Mouse (Mus musculus) Patski (cell line): Measurements from ENCODE around the gene Fam49a. TPM values are rescaled to one million over a fixed set of nuclear protein-coding genes. Genes with fewer than 3 reads are reported as not detected.

Experiments used
- ATAC-seq: fragments of 100-300 bp; one replicate; pipeline ENCODE4 v1.8.0; 2021
- CTCF ChIA-PET: fragments of 350-600 bp; sonication (Branson Sonifier 250); formaldehyde crosslinking; loops from one replicate; lab custom pipeline; 2022; ENCODE audit warnings: inconsistent platforms; lab: Charles Lee
- POLR2A ChIA-PET: fragments of 350-600 bp; sonication (Branson Sonifier 250); formaldehyde crosslinking; loops from one replicate; lab custom pipeline; 2022; ENCODE audit warnings: antibody characterized with exemption, inconsistent platforms; lab: Charles Lee
- DNase-seq: peaks from one replicate; pipeline ENCODE4 v3.0.0-alpha.2; 2011; ENCODE audit warnings: low read depth, low spot score
- H3K27me3 ChIP-seq: fragments of 371-371 bp; one replicate; pipeline ENCODE4 v1.5.1; 2021
- CTCF ChIP-seq: fragments of 100-300 bp; IDR thresholded peaks from one replicate; pipeline ENCODE4 v1.5.1; 2021
- in situ Hi-C: fragments of 300-500 bp; cut with MboI; formaldehyde crosslinking; loops from 3 replicates; pipeline ENCODE4 v1.11.1; 2018; ENCODE audit warnings: low pct_unique_long_range_greater_than_20kb, mixed read lengths
- polyA plus RNA-seq: library from polyadenylated mRNA; unstranded; gene quantifications from one replicate; pipeline ENCODE4 v1.2.3, GENCODE M21; 2021

The Fam49a gene
- polyA plus RNA-seq, 1 experiment from 2014 or later = 2.7 TPM

DNA sequence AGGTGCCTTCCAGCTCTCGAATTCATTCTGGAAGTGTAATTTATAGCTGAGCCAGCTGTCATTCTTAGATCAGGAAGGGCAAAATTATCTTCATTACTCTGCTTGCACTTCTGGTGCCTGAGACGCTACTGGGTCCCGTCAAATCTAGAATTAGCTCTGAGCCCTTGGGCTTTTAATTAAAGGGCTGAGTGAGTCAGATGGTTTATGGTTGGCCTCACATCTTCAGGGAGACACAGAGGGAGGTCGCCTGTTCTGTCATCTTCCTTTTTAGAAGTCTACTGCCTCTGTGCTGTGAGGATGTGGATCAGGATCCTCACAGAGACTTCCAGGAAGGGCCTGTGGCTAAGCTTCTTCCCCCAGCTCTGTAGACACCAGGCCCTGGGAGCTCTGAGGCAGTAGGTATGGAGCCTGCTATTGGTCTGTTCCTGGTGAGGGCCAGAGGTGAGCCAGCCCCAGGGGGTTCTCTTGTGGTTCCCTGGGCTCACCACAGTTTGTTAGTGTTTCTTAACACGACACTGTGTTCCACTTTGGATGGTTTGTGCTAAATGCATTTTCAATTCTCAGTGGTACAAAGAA, 30.2 kb downstream of the Fam49a start:
- in situ Hi-C loops = no loop called here
- CTCF ChIA-PET = interaction anchor here (0.9 to 2.6 kb wide), 2 partner anchors 11 to 25 kb away, joined by 3 to 8 read pairs; no protein-coding TSS in a partner anchor

DNA sequence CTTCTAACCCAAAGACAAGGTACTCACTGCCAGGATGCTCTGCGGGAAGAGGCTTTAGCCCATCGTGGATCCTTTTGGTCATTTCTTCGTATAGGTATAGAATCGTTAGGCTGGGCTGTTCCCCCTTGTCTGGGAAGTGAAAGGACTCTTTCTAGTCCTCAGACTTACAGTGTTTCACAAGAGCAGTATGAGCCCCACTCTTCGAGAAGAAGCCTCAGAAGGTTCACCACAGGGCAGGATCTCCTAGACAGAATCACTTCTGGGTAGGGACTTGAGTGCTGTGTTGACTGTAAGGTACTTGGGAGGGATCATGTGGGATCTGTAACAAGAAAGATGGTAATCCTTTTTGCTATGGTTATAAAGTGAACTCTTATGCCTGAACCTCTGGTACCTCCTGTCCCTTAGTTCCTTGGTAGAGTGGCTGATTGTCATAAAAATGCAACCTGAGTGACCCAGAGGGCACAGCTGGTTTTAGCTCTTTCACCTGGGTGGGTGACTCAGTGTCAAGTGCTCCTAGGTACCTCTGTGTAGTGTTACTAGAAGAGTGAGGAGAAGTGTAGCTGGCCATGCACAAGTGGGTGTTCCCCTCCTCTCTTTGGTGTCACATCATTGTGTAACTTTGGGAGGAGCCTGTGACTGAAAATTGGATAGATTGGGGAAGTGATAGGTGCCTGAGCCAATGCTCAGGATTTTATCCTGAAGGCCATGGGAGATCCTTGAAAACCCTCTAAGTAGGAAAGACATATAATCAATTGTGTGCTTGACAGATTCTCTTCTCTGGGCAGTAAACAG, 32.6 kb downstream of the Fam49a start:
- ChIA-PET POLR2A (no interaction called here), CTCF (no interaction called here)
- no peaks in the 10 kb centered on the region for H3K27me3 ChIP-seq
- DNase-seq (no peak), ATAC-seq (no peak)
- in situ Hi-C loops = no loop called here
- TF ChIP-seq CTCF = no peak

More for the DNA sequence above, 30.2 kb downstream of the Fam49a start:
- POLR2A ChIA-PET = interaction anchor here (0.5 kb wide), 1 partner anchor 1855 kb away, joined by 3 read pairs; no protein-coding TSS in a partner anchor
- no peaks in the 10 kb centered on the region for H3K27me3 ChIP-seq
- TF ChIP-seq CTCF = no peak
- peak; percentile 1 for DNase-seq
- ATAC-seq = peak; percentile 44

DNA sequence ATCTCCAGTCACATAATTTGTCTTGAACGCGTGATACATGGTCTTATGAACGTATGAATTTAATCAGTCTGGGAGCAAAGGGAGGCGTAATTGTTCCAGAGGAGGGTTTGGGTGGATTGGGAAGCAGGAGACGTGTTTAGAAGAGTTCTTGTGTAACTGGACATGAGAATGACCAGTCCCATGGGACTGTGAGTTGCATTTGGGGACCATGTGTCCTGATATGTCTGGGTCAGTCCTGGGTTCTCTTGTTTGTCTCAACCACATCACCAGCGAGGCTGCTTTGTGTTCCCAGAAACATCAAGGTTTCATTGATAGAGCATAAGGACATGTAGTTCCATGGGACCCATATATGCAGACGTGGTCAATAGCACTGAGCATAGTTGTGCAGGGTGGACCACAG, 36.5 kb downstream of the Fam49a start:
- DNase-seq = no peak
- in situ Hi-C loops = no loop called here
- POLR2A ChIA-PET = no interaction called here
- TF ChIP-seq CTCF = no peak
- ATAC-seq = no peak
- CTCF ChIA-PET = no interaction called here
- H3K27me3 ChIP-seq = no peaks in the 10 kb centered on the region

DNA sequence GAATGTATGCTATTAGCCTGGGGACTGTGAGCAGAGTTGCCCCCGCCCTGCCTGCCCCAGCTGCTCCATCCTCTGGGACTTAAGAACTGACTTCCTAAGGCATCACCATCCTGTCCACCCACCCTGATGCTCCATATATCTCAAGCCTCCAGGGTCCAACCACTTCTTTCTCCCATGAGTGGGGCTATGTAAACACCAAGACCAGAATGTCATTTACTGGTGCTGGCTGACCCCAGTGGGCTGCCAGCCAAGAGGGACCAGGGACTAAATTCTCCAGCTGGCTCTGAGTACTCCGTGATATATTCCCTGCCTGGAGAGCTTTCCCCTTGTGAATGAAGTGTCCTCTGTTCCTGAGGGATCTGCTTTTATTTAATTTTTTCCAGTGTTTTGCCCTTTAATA, 37.4 kb downstream of the Fam49a start:
- no peaks in the 10 kb centered on the region for H3K27me3 ChIP-seq
- POLR2A ChIA-PET = no interaction called here
- DNase-seq = no peak
- TF ChIP-seq CTCF = no peak
- CTCF ChIA-PET = no interaction called here
- ATAC-seq = no peak
- in situ Hi-C loops = no loop called here

DNA sequence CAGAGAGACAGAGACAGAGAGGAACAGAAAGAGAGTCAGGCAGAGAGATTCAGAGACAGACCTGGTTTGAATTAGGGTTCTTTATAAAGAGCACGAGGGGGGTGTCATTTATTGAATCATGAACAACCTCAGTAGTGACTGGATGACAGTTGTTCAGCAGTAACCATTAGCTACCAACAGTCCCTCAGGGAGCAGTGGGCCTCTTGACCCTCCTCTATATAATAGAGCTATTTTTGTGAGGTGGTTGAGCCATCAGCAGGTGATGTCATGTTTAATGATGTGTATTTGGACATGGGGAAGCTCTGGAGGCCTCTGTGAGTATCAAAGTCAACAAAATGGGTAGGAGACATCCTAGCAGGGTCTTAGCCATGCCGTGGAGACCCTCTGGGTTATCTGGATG, 39.2 kb downstream of the Fam49a start:
- TF ChIP-seq CTCF = no peak
- ChIA-PET POLR2A (no interaction called here), CTCF (no interaction called here)
- no peak for ATAC-seq
- DNase-seq = no peak
- in situ Hi-C loops = loop anchor here (25.0 kb wide), 1 partner anchor 964 kb away; no protein-coding TSS in a partner anchor
- no peaks in the 10 kb centered on the region for H3K27me3 ChIP-seq

DNA sequence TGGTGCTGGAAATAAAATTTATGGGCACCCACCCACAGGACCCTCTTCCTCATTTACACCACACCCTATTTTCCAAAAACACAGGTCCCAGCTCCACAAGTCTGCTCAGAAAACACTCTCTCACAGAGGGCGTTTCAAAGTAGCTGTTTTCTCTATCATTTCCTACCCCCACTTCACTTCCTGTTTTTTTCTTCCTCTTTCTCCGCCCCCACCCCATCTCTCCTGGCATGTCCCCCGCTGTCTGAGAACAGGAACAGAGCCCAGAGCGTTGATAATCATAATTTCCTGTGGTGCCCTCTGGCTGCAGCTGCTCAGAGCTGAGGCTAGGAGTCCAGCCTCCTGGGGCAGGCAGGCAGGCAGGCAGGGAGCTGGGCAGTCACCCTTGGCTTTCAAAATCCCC, 39.9 kb downstream of the Fam49a start:
- ChIA-PET POLR2A (no interaction called here), CTCF (no interaction called here)
- in situ Hi-C loops = loop anchor here (25.0 kb wide), 1 partner anchor 965 kb away; no protein-coding TSS in a partner anchor
- DNase-seq = no peak
- no peak for TF ChIP-seq CTCF
- no peak for ATAC-seq
- H3K27me3 ChIP-seq = no peaks in the 10 kb centered on the region

DNA sequence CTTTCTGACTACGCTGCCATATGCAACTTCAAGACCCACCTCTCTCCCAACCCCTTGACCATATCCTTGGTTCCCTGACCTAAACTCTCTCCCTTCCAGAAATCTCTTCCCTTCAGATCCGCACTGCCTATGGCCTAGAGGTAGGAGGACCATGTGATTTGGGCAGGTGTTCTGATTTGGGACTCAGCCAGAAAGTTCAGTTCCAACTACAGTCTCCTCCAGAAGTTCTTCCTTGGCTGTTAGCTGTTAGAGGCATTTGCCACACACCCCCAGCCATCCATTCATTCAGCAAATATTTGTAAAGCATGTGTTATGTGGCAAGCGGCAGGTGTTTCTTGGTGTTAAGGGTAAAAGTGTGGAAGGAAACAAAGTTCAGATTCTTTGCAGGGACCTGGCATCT, 44.3 kb downstream of the Fam49a start:
- DNase-seq = no peak
- TF ChIP-seq CTCF = no peak
- no peaks in the 10 kb centered on the region for H3K27me3 ChIP-seq
- ChIA-PET POLR2A (no interaction called here), CTCF (interaction anchor here (0.9 to 2.5 kb wide), 2 partner anchors 9 to 11 kb away, joined by 4 to 7 read pairs; no protein-coding TSS in a partner anchor)
- in situ Hi-C loops = loop anchor here (25.0 kb wide), 1 partner anchor 969 kb away; no protein-coding TSS in a partner anchor
- no peak for ATAC-seq

DNA sequence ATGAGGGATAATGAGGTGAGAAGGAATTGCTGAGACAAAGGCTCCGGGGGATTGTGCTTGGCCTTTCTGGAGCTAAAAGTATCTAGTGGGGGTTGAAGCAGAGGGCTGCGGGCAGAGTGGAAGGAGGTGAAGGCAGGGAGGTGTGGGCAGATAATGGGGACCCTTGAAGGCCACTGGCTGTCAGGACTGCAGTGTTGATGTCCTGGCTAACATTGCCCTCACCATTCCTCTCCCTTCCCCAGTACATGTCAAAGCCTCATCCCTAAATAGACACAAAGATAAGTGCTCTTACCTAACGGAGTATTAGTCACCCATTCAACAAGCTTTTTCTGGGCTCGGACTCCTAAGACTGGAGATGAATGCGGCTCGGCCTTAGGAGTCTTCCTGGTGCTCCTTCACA, 44.9 kb downstream of the Fam49a start:
- POLR2A ChIA-PET = no interaction called here
- no peaks in the 10 kb centered on the region for H3K27me3 ChIP-seq
- no peak for TF ChIP-seq CTCF
- DNase-seq (no peak), ATAC-seq (no peak)
- in situ Hi-C loops = loop anchor here (25.0 kb wide), 1 partner anchor 970 kb away; no protein-coding TSS in a partner anchor
- CTCF ChIA-PET = interaction anchor here (2.5 kb wide), 1 partner anchor 10 kb away, joined by 7 read pairs; no protein-coding TSS in a partner anchor

DNA sequence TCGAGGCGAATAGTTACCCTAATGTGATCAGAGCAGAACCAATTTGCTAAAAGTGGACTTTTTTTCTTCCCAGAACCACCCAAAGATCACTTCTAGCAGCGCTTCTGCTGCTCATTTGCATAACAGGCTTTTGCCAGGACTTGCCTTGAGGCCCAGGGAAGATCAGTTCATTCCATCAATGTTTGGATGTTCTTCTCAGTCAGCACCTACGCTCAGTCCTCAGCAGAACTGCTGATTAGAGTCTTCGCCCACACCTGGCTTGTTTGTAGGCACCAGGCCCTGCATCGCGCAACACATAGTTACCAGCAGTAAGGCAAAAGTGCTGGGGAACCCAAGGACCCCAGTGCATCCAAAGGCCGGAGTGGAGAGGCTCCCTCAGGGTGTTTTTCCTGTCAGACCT, 45.3 kb downstream of the Fam49a start:
- in situ Hi-C loops = loop anchor here (25.0 kb wide), 1 partner anchor 970 kb away; no protein-coding TSS in a partner anchor
- ChIA-PET CTCF (interaction anchor here (2.5 kb wide), 1 partner anchor 10 kb away, joined by 7 read pairs; no protein-coding TSS in a partner anchor), POLR2A (no interaction called here)
- no peak for TF ChIP-seq CTCF
- H3K27me3 ChIP-seq = no peaks in the 10 kb centered on the region
- DNase-seq (no peak), ATAC-seq (no peak)

DNA sequence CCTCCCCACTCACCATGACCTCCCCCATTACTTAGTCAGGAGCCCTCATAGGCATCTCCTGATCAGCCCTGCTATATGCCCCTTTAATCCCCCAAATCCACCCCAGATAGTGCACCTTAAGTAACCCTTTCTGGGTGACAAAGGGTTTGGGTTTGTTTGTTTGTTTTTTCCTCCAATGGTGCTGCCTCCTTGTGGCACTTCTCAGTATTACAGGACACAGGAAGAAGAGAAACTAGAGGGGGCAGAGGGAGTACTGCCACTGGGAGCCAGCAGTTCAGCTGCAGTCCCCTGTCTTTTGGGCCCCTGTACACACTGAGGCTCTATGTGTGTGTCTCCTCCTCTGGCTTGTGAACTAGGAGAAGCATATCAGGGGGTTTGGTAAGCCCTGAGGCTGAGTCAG, 51.5 kb downstream of the Fam49a start:
- ChIA-PET POLR2A (no interaction called here), CTCF (no interaction called here)
- in situ Hi-C loops = loop anchor here (25.0 kb wide), 1 partner anchor 976 kb away; no protein-coding TSS in a partner anchor
- no peaks in the 10 kb centered on the region for H3K27me3 ChIP-seq
- TF ChIP-seq CTCF = peak; percentile 40
- no peak for DNase-seq
- ATAC-seq = no peak

DNA sequence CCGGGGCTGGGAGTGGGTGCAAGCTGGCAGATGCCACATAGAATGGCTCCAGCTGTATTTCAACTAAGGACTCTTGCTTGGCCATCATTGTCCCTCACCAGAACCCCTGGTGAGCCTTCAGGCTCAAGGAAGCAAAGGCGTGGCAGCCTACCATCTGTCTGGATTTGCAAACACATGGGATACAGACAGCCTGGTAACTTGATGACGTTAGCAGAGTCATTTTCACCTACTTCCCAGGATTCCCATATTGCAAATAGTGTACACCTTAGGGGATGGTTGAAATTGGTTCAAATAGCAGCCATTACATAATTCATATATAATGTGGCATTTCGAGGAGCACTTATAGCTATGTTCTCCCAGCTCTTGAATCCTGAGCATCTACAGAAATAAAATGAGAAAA, 52.0 kb downstream of the Fam49a start:
- POLR2A ChIA-PET = no interaction called here
- no peak for DNase-seq
- in situ Hi-C loops = loop anchor here (25.0 kb wide), 1 partner anchor 977 kb away; no protein-coding TSS in a partner anchor
- no peak for TF ChIP-seq CTCF
- CTCF ChIA-PET = no interaction called here
- no peak for ATAC-seq
- H3K27me3 ChIP-seq = no peaks in the 10 kb centered on the region
